Mouse (Mus musculus): Measurements from ENCODE around the gene Comt. TPM values are rescaled to one million over a fixed set of nuclear protein-coding genes. Genes with fewer than 3 reads are reported as not detected.

The Comt gene
- polyA plus RNA-seq, 1 experiment: 155 TPM

GRCm38 (mm10) chr16:18393595-18393994 is 33.1 kb downstream of the Comt start:
- no peak overlapping the region for H3K27ac ChIP-seq (ENCODE audit: insufficient read depth, low read length)
- peak overlapping the region; percentile 45; the same call in 1 of the 2 replicates for H3K4me3 ChIP-seq (ENCODE audit: insufficient read depth, low read length)
- TF ChIP-seq POLR2A (IDR thresholded peaks at IDR 0.05; ENCODE audit: extremely low read depth, insufficient read depth, low read length): no peak
- no peak for TF ChIP-seq CTCF (IDR thresholded peaks at IDR 0.05; ENCODE audit: extremely low read depth, insufficient read depth, low read length)
- peaks cover 4% of the 10 kb centered on the region; the same call in 1 of the 2 replicates for H3K4me1 ChIP-seq (ENCODE audit: control insufficient read depth, insufficient read depth, low read length)

DNA sequence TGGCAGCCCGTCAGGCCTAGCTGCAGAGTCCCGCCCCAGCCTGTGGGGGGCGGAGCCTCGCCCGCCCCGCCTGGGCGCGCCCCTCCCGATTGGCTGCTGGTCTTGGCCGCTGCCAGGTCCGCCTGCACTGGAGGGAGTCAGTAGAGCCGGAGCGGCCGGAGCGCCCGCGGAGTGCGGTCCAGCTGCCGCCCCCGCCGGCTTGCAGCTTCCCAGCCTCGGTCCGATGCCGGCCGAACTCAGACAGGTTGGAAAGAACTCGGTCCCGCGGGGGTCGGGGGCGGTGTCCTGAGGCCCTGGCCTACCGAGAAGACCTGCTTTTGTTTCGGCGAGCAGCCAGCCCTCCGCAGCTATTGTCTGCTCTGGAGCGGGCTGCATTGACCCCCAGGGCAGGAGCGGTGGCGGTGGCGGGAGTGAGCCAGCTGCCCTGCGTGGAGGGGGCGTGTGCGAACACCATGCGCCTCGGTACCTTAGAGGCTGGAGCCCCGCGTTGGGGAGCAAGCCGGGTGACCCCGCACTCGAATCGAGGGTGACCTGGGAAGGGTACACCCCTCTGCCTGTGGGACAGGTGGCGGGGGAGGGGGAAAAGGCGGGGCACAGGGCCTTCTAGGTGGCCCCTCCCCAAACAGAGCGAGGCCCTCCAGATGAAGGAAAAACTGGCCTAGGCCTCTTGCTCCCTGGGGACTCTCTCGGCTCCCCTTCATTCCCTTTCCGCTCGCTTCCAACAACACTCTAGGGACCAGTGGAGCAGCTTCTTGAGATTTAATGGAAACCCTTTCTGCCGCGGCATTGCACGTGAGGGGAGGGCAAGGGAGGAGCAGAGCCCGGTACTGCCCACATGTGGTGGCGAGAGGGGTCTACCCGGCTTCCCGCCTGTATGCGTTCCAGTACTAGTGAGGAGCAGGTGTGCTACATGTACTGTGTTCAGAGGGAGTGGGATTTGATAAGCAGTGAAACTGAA is 33.9 kb downstream of the Comt start:
- Histone ChIP-seq H3K4me3 (ENCODE audit: insufficient read depth, low read length) (peak overlapping the region; percentile 45), H3K4me1 (ENCODE audit: control insufficient read depth, insufficient read depth, low read length) (peaks cover 4% of the 10 kb centered on the region; the same call in 1 of the 2 replicates), H3K27ac (ENCODE audit: insufficient read depth, low read length) (no peak overlapping the region)
- TF ChIP-seq CTCF (IDR thresholded peaks at IDR 0.05; ENCODE audit: extremely low read depth, insufficient read depth, low read length): 0 out of 2 replicates have a peak, but pooled peaks have one; percentile 9
- peak; percentile 34; the same call in 1 of the 2 replicates for TF ChIP-seq POLR2A (IDR thresholded peaks at IDR 0.05; ENCODE audit: extremely low read depth, insufficient read depth, low read length)

DNA sequence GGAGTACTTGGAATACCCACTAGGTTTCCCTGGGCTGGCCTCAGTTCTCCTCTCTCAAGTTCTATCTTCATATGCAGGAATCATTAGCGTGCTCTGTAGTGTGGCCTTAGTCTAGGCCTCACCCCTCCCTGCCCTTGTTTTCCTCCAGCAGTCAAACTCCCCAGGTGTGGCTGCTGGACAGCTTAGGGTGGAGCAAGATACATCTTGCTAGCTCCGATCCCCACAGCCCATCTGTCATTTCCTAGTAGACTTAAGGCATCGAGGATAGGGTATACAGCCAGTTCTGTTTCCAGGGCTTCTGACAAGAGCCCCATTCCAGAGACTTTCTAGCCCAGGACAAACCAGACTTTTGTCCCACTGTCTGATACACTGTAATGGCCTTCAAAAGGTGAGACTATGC is 34.9 kb downstream of the Comt start:
- H3K27ac ChIP-seq (ENCODE audit: insufficient read depth, low read length): no peak overlapping the region
- TF ChIP-seq POLR2A (IDR thresholded peaks at IDR 0.05; ENCODE audit: extremely low read depth, insufficient read depth, low read length): no peak
- no peak for TF ChIP-seq CTCF (IDR thresholded peaks at IDR 0.05; ENCODE audit: extremely low read depth, insufficient read depth, low read length)
- H3K4me3 ChIP-seq (ENCODE audit: insufficient read depth, low read length): no peak overlapping the region
- peaks cover 4% of the 10 kb centered on the region; the same call in 1 of the 2 replicates for H3K4me1 ChIP-seq (ENCODE audit: control insufficient read depth, insufficient read depth, low read length)

DNA sequence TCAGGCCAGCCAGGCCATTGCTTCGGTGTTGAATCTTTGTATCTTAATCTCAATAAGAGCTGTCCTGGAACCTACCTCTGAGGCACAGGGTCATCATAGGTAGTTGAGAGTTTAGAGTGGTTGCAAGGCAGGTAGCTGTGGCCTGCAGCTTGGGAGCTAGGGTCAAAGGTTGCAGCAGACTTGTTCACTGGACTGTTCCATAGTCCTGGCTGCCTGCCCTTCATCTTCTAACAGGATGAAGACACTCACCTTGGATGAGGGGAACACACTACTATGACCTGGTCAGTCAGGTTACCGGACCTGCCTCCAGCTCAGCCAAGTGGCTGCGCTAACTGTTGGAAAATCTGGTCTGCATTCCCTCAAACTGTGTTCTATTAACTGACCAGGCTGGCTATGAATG is 35.5 kb downstream of the Comt start:
- no peak overlapping the region for H3K4me3 ChIP-seq (ENCODE audit: insufficient read depth, low read length)
- no peak for TF ChIP-seq POLR2A (IDR thresholded peaks at IDR 0.05; ENCODE audit: extremely low read depth, insufficient read depth, low read length)
- TF ChIP-seq CTCF (IDR thresholded peaks at IDR 0.05; ENCODE audit: extremely low read depth, insufficient read depth, low read length): no peak
- no peak overlapping the region for H3K27ac ChIP-seq (ENCODE audit: insufficient read depth, low read length)
- peaks cover 3% of the 10 kb centered on the region; the same call in 1 of the 2 replicates for H3K4me1 ChIP-seq (ENCODE audit: control insufficient read depth, insufficient read depth, low read length)

- H3K4me1 ChIP-seq (ENCODE audit: control insufficient read depth, insufficient read depth, low read length): 0 out of 2 replicates have a peak, but pooled peaks cover 1% of the 10 kb centered on the region
- no peak overlapping the region for H3K27ac ChIP-seq (ENCODE audit: insufficient read depth, low read length)
- no peak overlapping the region for H3K4me3 ChIP-seq (ENCODE audit: insufficient read depth, low read length)
- TF ChIP-seq CTCF (IDR thresholded peaks at IDR 0.05; ENCODE audit: extremely low read depth, insufficient read depth, low read length): no peak
- TF ChIP-seq POLR2A (IDR thresholded peaks at IDR 0.05; ENCODE audit: extremely low read depth, insufficient read depth, low read length): no peak
Observed at GRCm38 (mm10) chr16:18390399-18390798, 36.3 kb downstream of the Comt start.

GRCm38 (mm10) chr16:18388583-18389435 is 37.8 kb downstream of the Comt start:
- Histone ChIP-seq H3K27ac (ENCODE audit: insufficient read depth, low read length) (no peak overlapping the region), H3K4me1 (ENCODE audit: control insufficient read depth, insufficient read depth, low read length) (peaks cover 5% of the 10 kb centered on the region), H3K4me3 (ENCODE audit: insufficient read depth, low read length) (no peak overlapping the region)
- TF ChIP-seq CTCF (IDR thresholded peaks at IDR 0.05; ENCODE audit: extremely low read depth, insufficient read depth, low read length): no peak
- no peak for TF ChIP-seq POLR2A (IDR thresholded peaks at IDR 0.05; ENCODE audit: extremely low read depth, insufficient read depth, low read length)

DNA sequence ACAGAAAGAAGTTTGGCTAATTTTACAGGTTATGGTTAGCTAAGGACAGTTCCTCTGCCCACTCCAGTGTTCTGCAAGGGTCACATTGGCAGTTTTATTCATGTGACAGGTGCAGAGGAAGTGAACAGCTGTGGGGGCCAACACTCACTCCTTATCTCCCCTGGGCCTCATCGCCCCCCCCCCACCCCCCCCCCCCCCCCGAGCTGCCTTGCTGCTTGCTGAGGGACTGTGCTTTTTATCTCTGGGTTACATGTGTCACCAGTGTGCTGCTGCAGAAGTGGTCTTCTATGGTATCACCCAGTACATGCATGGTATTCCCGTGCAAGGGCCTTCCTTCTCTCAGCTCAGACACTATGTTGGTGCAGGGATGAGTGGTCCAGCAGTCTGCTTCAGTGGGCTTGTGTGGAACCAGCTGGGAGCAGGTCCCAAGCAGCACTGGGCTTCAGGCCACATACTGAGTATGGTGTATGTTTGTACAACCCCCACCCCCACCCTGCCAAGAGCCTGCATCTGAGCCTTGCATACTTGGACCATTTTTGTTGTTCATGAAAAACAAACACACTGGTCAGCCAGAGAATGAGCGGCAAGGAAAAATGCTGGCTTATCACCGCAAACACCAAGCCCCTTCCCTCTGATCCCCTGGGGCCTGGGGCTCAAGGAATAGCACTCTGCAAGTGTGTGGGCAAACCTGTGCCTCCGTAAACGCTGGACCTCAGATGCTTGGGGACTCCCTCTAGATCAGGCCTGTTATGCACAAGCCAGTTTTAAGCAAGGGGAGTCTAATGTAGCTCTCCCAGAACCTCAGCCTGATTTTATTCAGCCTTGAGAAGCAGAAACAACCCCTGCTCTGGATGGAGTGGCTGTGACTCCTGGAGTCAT is 38.7 kb downstream of the Comt start:
- H3K4me3 ChIP-seq (ENCODE audit: insufficient read depth, low read length): no peak overlapping the region
- no peak for TF ChIP-seq POLR2A (IDR thresholded peaks at IDR 0.05; ENCODE audit: extremely low read depth, insufficient read depth, low read length)
- TF ChIP-seq CTCF (IDR thresholded peaks at IDR 0.05; ENCODE audit: extremely low read depth, insufficient read depth, low read length): no peak
- H3K27ac ChIP-seq (ENCODE audit: insufficient read depth, low read length): no peak overlapping the region
- H3K4me1 ChIP-seq (ENCODE audit: control insufficient read depth, insufficient read depth, low read length): peaks cover 5% of the 10 kb centered on the region

DNA sequence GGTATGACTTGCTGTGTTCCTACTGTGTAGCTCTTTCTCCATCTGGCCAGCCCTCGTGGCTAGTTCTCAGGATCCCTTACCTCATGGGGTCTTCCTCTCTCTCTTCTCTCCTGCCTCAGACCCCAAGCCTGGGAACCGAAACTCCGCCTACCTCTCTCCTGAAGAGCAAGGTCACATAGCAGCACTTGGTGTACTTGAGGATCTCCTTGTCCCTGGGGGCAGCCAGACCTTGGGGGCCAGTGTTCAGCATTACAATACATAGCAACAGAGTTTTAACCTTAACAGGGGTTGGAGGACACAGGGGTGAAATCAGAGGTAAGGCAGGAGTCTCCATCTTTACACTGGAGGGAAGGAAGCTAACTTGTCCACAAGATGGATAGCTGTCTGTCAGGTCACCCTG is 39.7 kb downstream of the Comt start:
- Histone ChIP-seq H3K4me3 (ENCODE audit: insufficient read depth, low read length) (no peak overlapping the region), H3K4me1 (ENCODE audit: control insufficient read depth, insufficient read depth, low read length) (peaks cover 5% of the 10 kb centered on the region), H3K27ac (ENCODE audit: insufficient read depth, low read length) (no peak overlapping the region)
- TF ChIP-seq CTCF (IDR thresholded peaks at IDR 0.05; ENCODE audit: extremely low read depth, insufficient read depth, low read length): no peak
- no peak for TF ChIP-seq POLR2A (IDR thresholded peaks at IDR 0.05; ENCODE audit: extremely low read depth, insufficient read depth, low read length)

Data from cortical plate, adult 2 months (tissue).